24 mouse cellular contexts compared by ENCODE assay signal in genomic region chr8:115974706-115975105, GRCm38 (mm10).
DNase-seq lines count a peak whose midpoint lies in the region; ATAC-seq lines count a peak whose summit lies in the region.
"Had no signal": no experiment of that assay in that cellular context is flagged by ENCODE, and none has a peak within 500 bp of the region (broad histone marks: within the 10 kb centered on the region; RNA-seq: fewer than 3 reads in every experiment).

No protein-coding gene starts in this region.

- no peak overlapping the region for H3K4me3 ChIP-seq in intestine, embryonic 15.5 days (replicated peaks)
- no peak overlapping the region for H3K4me3 ChIP-seq in intestine, embryonic 16.5 days (ENCODE audit: low read length)
- no peak overlapping the region for H3K4me3 ChIP-seq in lung, embryonic 15.5 days
- peak overlapping the region; percentile 4 for H3K4me3 ChIP-seq in megakaryocyte, embryonic 14.5 days (replicated peaks)
- H3K4me3 ChIP-seq: embryonic facial prominence, embryonic 12.5 days; embryonic facial prominence, embryonic 15.5 days; erythroblast, embryonic 14.5 days; forebrain, embryonic 10.5 days; forebrain, embryonic 12.5 days had no signal

- H3K36me3 ChIP-seq in intestine, embryonic 15.5 days: no peaks in the 10 kb centered on the region
- no peaks in the 10 kb centered on the region for H3K36me3 ChIP-seq in intestine, embryonic 16.5 days (ENCODE audit: control insufficient read depth, insufficient read depth, low read length)
- H3K36me3 ChIP-seq in lung, embryonic 15.5 days: no peaks in the 10 kb centered on the region
- no peaks in the 10 kb centered on the region for H3K36me3 ChIP-seq in megakaryocyte, embryonic 14.5 days (replicated peaks; ENCODE audit: low read length)
- H3K36me3 ChIP-seq: embryonic facial prominence, embryonic 12.5 days; embryonic facial prominence, embryonic 15.5 days; forebrain, embryonic 10.5 days; forebrain, embryonic 12.5 days had no signal

- no peaks in the 10 kb centered on the region for H3K4me1 ChIP-seq in intestine, embryonic 15.5 days (replicated peaks)
- no peaks in the 10 kb centered on the region for H3K4me1 ChIP-seq in intestine, embryonic 16.5 days (ENCODE audit: control insufficient read depth, insufficient read depth, low read length)
- H3K4me1 ChIP-seq in lung, embryonic 15.5 days: peaks cover 4% of the 10 kb centered on the region
- no peaks in the 10 kb centered on the region for H3K4me1 ChIP-seq in megakaryocyte, embryonic 14.5 days
- H3K4me1 ChIP-seq: embryonic facial prominence, embryonic 12.5 days; forebrain, embryonic 10.5 days; forebrain, embryonic 12.5 days had no signal

- peak; percentile 14; the same call in 1 of the 2 replicates for ATAC-seq in intestine, embryonic 15.5 days
- ATAC-seq in intestine, embryonic 16.5 days: no peak
- peak; percentile 49; the same call in 1 of the 2 replicates for ATAC-seq in lung, embryonic 15.5 days (ENCODE audit: borderline replicate concordance, extremely low read depth, low FRiP score, low TSS enrichment)
- ATAC-seq in megakaryocyte, adult 5-6 weeks (ENCODE audit: poor library complexity, severe bottlenecking): no peak
- ATAC-seq: forebrain, embryonic 14.5 days; forebrain, embryonic 16.5 days had no signal

- no peak overlapping the region for H3K27ac ChIP-seq in intestine, embryonic 15.5 days
- H3K27ac ChIP-seq in intestine, embryonic 16.5 days (ENCODE audit: low read length): no peak overlapping the region
- 0 out of 2 replicates have a peak overlapping the region, but pooled peaks have one; percentile 41 for H3K27ac ChIP-seq in lung, embryonic 15.5 days
- H3K27ac ChIP-seq: embryonic facial prominence, embryonic 12.5 days; embryonic facial prominence, embryonic 15.5 days; forebrain, embryonic 10.5 days; forebrain, embryonic 12.5 days had no signal

- no peak for DNase-seq in lung, postnatal 36 days
- no peak for DNase-seq in urinary bladder, postnatal 14 days (ENCODE audit: low spot score)
- DNase-seq: adrenal gland, adult 2 months; adrenal gland, postnatal 10 days; adrenal gland, postnatal 25 days; cerebellum, adult 11 months; cerebellum, adult 18-20 months; cerebellum, adult 8-10 months; cerebellum, adult 9-11 months; cerebellum, postnatal 14 days; cerebellum, postnatal 36 days; embryo, embryonic 11 days had no signal

- H3K9ac ChIP-seq in intestine, embryonic 15.5 days: no peak overlapping the region
- no peak overlapping the region for H3K9ac ChIP-seq in intestine, embryonic 16.5 days (ENCODE audit: low read depth, low read length)
- H3K9ac ChIP-seq in lung, embryonic 15.5 days: no peak overlapping the region
- H3K9ac ChIP-seq: embryonic facial prominence, embryonic 12.5 days; embryonic facial prominence, embryonic 15.5 days; forebrain, embryonic 12.5 days had no signal

- no peaks in the 10 kb centered on the region for H3K27me3 ChIP-seq in intestine, embryonic 15.5 days (replicated peaks)
- no peaks in the 10 kb centered on the region for H3K27me3 ChIP-seq in intestine, embryonic 16.5 days (replicated peaks; ENCODE audit: control insufficient read depth, insufficient read depth, low read length)
- no peaks in the 10 kb centered on the region for H3K27me3 ChIP-seq in lung, embryonic 15.5 days
- no peaks in the 10 kb centered on the region for H3K27me3 ChIP-seq in megakaryocyte, embryonic 14.5 days (replicated peaks)
- H3K27me3 ChIP-seq: embryonic facial prominence, embryonic 12.5 days; embryonic facial prominence, embryonic 15.5 days; forebrain, embryonic 12.5 days had no signal

- no peak overlapping the region for H3K4me2 ChIP-seq in intestine, embryonic 15.5 days (replicated peaks)
- H3K4me2 ChIP-seq in intestine, embryonic 16.5 days (ENCODE audit: low read depth, low read length): no peak overlapping the region
- no peak overlapping the region for H3K4me2 ChIP-seq in lung, embryonic 15.5 days
- H3K4me2 ChIP-seq: embryonic facial prominence, embryonic 12.5 days; embryonic facial prominence, embryonic 15.5 days; forebrain, embryonic 12.5 days had no signal

- H3K9me3 ChIP-seq in intestine, embryonic 15.5 days: no peaks in the 10 kb centered on the region
- no peaks in the 10 kb centered on the region for H3K9me3 ChIP-seq in intestine, embryonic 16.5 days (ENCODE audit: control insufficient read depth, low read length)
- no peaks in the 10 kb centered on the region for H3K9me3 ChIP-seq in lung, embryonic 15.5 days
- H3K9me3 ChIP-seq in megakaryocyte, embryonic 14.5 days: peaks cover 10% of the 10 kb centered on the region; the same call in 1 of the 2 replicates
- H3K9me3 ChIP-seq: embryonic facial prominence, embryonic 12.5 days; embryonic facial prominence, embryonic 15.5 days; forebrain, embryonic 10.5 days; forebrain, embryonic 12.5 days had no signal

- WGBS in intestine, embryonic 15.5 days: 35% methylated on average over 2 of the region's 2 CpGs
- WGBS in intestine, embryonic 16.5 days: 42% methylated on average over 2 of the region's 2 CpGs
- 24% methylated on average over 2 of the region's 2 CpGs for WGBS in lung, embryonic 15.5 days

Comparison
In these comparisons a context has a peak if more than half of its experiments do, and no peak if none do; other contexts are left out.
1. ATAC-seq: peak in intestine, embryonic 15.5 days (single experiment) and lung, embryonic 15.5 days (single experiment); none in intestine, embryonic 16.5 days (single experiment) and megakaryocyte, adult 5-6 weeks (single experiment).